Mouse (Mus musculus) thymus, postnatal 25 days (tissue): Measurements from ENCODE around the gene Acr.

Source experiments
- DNase-seq: peaks from one replicate; pipeline ENCODE4 v3.0.0; 2022

The Acr gene

GRCm38 (mm10) chr15:89568114-89568513 lies at the start of gene Acr:
Gene Acr, plus strand, starts transcription at chr15:89568326.
- DNase-seq = no peak

- DNase-seq = no peak
Measured at GRCm38 (mm10) chr15:89521951-89522350, 46.2 kb upstream of the Acr start.

DNA sequence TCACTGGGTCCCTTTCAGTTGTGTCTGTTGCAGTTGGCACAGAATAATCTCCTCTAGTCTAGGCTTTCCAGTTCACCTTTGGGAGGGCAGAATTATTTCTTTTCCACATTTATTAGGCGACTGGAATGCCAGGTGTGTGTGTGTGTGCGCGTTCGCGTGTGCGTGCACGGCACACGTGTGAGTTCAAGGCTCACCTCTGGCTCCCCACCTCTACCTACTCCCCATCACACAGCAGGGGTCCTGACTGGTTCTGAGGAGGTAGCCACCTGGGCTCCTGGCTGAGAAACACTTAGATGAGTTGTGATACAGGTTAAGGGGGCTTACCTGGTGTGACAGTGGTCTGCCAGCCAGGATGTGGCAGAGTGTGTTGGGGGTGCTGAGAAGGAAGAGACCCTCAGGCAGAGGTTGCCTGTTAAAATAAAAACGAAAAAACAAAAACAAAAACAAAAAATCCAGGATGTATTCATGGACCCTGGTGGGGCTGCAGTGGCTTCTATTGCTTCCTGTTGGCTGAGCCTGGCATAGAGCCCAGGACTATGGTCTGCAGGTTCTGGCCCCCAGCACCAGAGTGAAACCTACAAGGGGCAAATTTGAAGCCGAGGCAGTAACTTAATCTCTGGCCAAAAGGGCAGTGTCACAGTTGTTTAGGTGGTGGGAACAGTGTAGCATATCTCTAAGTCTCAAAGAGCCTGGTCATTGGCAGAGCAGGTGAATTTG lies 45.4 kb upstream of the Acr start:
- no peak for DNase-seq

- no peak for DNase-seq
Measured at GRCm38 (mm10) chr15:89523283-89523832, 44.8 kb upstream of the Acr start.

DNA sequence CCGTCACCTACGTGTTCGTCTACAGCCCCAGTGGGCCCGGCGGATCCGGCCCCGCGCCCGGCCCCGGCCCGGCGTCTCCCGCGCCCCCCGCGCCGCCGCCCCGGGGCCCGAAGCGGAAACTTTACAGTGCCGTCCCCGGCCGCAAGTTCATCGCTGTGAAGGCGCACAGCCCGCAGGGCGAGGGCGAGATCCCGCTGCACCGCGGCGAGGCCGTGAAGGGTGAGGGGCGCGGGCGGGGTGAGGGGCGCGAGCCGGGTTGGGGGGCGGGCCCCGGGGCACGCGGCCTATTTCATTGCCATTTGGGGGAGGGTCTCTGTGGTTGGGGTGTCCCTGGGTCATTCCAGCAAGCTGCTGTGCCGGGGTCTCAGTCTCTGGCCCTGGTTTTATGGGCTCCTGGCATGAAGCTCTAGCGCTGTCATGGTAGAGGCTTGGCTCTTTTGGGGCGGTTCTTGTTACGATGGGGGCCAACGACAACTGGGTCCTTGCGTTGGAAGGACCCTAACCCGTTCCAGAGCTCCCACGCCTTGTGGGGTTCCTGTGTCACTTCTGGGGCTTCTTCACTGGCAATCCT lies 44.0 kb upstream of the Acr start:
- no peak for DNase-seq

- no peak for DNase-seq
Measured at GRCm38 (mm10) chr15:89524611-89525415, 43.3 kb upstream of the Acr start.

DNA sequence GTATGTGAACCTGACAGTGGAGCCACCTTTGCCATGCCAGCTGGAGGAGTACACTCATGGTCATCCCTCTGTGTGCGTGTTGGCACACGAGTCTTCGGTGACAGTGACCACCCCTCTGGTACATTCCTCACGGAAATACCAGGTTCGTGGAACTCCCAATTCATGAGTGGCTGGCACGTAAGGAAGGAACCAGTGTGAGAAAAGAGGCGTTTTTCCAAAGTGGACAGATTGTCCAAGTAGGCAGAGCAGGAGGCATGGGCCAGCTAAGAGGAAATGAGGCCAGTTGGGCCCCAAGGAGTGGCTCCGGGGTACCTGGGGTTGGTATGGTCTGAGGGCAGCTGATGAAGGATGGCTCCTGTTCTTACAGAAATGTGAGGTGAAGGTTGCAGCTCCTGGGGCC lies 42.7 kb upstream of the Acr start:
- no peak for DNase-seq

GRCm38 (mm10) chr15:89525896-89526295 lies 42.2 kb upstream of the Acr start:
- DNase-seq = no peak

GRCm38 (mm10) chr15:89526776-89527325 lies 41.3 kb upstream of the Acr start:
- no peak for DNase-seq

- DNase-seq = no peak
Measured at GRCm38 (mm10) chr15:89527466-89527865, 40.7 kb upstream of the Acr start.

- no peak for DNase-seq
Measured at GRCm38 (mm10) chr15:89528201-89528850, 39.8 kb upstream of the Acr start.

GRCm38 (mm10) chr15:89528923-89529322 lies 39.2 kb upstream of the Acr start:
- DNase-seq = no peak

DNA sequence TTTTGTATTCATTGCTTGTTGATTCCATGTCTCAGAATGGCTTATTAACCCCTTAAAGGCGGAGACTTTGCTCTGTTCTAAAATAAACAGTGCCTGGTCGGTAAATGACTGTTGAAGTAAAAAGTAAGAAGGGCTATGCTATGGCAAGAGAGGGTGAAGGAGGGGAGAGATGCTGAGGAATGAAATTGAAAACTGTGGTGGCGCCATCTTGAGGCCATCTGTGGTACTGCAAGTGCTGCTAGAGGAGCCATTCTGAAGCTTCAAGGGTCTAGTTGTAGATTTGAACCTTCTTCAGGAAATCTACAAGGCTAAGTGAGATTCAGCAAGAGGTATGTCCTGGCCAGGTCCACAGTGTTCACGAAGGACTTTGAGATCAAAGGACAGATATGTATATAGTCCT lies 37.8 kb upstream of the Acr start:
- peak; percentile 44 for DNase-seq

- DNase-seq = no peak
Measured at GRCm38 (mm10) chr15:89531399-89531798, 36.7 kb upstream of the Acr start.

- DNase-seq = no peak
Measured at GRCm38 (mm10) chr15:89532026-89532923, 35.9 kb upstream of the Acr start.

DNA sequence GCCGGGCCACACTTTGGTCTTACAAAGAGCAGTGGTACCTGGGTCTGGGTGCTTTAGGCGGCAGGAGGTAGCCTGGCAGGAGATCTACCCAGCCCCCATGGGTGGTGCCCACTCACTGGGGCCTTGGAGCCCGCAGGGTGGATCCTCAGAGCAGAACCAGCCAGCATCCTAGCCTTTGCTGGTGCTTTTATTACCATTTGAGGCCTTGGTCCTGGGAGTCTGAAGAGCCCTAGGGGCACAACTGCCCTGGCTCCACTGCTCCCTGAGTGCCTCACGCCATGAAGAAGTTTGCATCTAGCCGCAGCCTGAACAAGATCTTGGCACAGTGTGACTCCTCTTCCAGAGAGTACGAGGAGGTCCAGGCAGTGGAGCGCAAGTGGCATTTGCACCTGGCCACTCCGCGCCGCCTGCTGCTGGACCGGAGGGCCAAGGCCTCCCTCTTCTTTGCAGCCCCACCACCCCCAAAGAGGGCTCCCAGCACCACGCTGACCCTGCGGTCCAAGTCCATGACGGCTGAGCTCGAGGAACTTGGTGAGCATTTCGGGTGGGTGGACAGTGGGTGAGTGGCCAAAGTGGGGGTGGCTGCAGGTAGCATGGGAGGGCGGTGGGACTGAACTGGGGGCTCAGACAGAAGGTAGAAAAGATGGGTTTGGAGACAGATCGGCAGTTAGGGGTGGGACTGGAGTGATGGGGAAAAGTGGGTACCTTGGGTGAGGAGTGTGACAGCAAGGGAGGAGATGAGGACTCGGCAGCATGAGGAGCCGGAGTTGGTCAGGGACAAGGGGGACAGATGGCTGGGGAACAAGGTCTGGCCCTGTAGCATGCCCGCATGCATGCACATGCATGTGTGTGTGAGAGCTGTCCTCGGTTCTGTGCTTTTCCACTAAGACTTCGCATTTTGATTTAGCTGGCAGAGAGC lies 34.9 kb upstream of the Acr start:
- DNase-seq = no peak

GRCm38 (mm10) chr15:89533843-89534207 lies 34.3 kb upstream of the Acr start:
- no peak for DNase-seq

DNA sequence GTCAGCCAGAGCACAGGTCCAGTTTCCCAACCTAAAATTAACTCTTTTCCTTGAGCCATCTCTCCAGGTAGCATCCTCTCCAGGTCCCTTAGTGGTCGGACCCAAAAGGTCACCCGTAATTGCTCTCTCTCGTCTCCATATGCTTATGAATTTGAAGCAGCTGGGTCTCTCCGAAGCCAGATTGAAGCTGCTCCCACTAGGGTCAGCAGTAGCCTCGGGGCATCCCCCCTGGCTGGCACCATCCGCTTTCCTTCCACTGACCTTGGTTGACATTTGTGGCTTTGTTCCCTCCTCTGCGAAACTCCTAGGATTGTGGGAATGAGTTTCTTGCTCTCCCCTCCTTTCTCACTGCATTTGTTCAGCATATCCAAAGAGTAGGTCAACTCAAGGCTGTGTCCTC lies 24.0 kb upstream of the Acr start:
- no peak for DNase-seq

- no peak for DNase-seq
Measured at GRCm38 (mm10) chr15:89547321-89547720, 20.8 kb upstream of the Acr start.

- no peak for DNase-seq
Measured at GRCm38 (mm10) chr15:89547824-89548601, 20.1 kb upstream of the Acr start.
